Mouse (Mus musculus) heart, postnatal 0 days (tissue): ENCODE measurements at regions not wholly inside any gene's neighbourhood (a gene's known extent, or its start where the extent isn't known, plus 50 kb on each side); places are given as distances from the start of the nearest gene placed in this dataset.

Experiments
- ATAC-seq: fragments of 200-750 bp; cut with Nextera tagmentation; 2 replicates; pipeline ENCODE4 v1.8.0; 2017; ENCODE audit warnings: low read depth, moderate number of reproducible peaks, moderate library complexity; ENCODE audit not compliant: insufficient read depth
- DNase-seq: peaks from one replicate; pipeline ENCODE4 v3.0.0-alpha.2; 2016; ENCODE audit warnings: low spot score
- H3K27ac ChIP-seq: fragments of 300-500 bp; sonication (generic); 2 replicates; pipeline ENCODE4 v1.5.1; 2014; ENCODE audit warnings: low read depth, mild to moderate bottlenecking
- H3K27me3 ChIP-seq: fragments of 300-500 bp; sonication (generic); 2 replicates; pipeline ENCODE4 v1.6.1; 2014; ENCODE audit warnings: low read length, mixed read lengths; ENCODE audit not compliant: control insufficient read depth, insufficient read depth
- H3K36me3 ChIP-seq: fragments of 300-500 bp; sonication (generic); replicated peaks from 2 replicates; pipeline ENCODE4 v1.6.1; 2014; ENCODE audit warnings: low read length, mixed read lengths; ENCODE audit not compliant: control insufficient read depth, insufficient read depth
- H3K4me1 ChIP-seq: fragments of 300-500 bp; sonication (generic); 2 replicates; pipeline ENCODE4 v1.6.1; 2014; ENCODE audit warnings: antibody characterized with exemption; ENCODE audit not compliant: control insufficient read depth, insufficient read depth
- H3K4me2 ChIP-seq: fragments of 300-500 bp; sonication (generic); 2 replicates; pipeline ENCODE4 v1.6.1; 2014; ENCODE audit warnings: low read depth, mild to moderate bottlenecking, low read length, moderate library complexity
- H3K4me3 ChIP-seq: fragments of 300-500 bp; sonication (generic); 2 replicates; pipeline ENCODE4 v1.5.1; 2014; ENCODE audit warnings: low read depth, low read length
- H3K9ac ChIP-seq: fragments of 300-500 bp; sonication (generic); replicated peaks from 2 replicates; pipeline ENCODE4 v1.6.1; 2014; ENCODE audit warnings: low read depth, low read length, mixed read lengths
- H3K9me3 ChIP-seq: fragments of 300-500 bp; sonication (generic); replicated peaks from 2 replicates; pipeline ENCODE4 v1.6.1; 2016; ENCODE audit warnings: low read length; ENCODE audit not compliant: control insufficient read depth
- CTCF ChIP-seq: IDR thresholded peaks from 2 replicates; pipeline ENCODE4 v1.5.1; 2016; ENCODE audit warnings: antibody characterized with exemption, control low read depth, low read depth
- EP300 ChIP-seq: IDR thresholded peaks from 2 replicates; pipeline ENCODE4 v1.6.1; 2016; ENCODE audit warnings: antibody characterized with exemption, low read depth
- WGBS: fragments of 180-500 bp; shearing (Covaris S2); extraction: QIAGEN DNeasy Blood & Tissue Kit; methylation state at CpG from one replicate; pipeline ENCODE4 v1.1.7; 2014; 5-methylcytosine and 5-hydroxymethylcytosine counted together

DNA sequence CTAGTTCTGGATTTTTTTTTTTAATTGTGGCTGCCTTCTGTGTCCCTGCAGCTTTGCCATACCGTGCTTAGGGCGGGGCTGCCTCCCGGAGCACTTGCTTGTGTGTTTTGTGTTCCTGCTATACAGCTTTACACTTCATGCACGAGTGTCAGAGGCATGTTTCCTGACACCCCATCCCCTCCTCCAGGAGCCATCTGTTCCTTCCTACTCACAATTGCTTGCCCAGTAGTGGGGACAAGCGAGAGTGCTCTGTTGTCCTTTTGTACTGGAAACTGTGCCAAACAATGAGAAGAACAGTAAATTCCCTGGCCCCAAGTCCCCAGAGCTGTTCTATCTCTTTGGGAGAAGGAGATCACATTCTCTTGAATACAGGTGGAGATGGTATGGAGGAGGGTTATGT is 53.5 kb downstream of the Csf2 start:
- DNase-seq (no peak), ATAC-seq (no peak)
- Histone ChIP-seq H3K4me1 (no peaks in the 10 kb centered on the region), H3K36me3 (no peaks in the 10 kb centered on the region), H3K9me3 (no peaks in the 10 kb centered on the region), H3K4me2 (no peak overlapping the region), H3K27ac (no peak overlapping the region), H3K27me3 (no peaks in the 10 kb centered on the region), H3K9ac (no peak overlapping the region), H3K4me3 (no peak overlapping the region)
- TF ChIP-seq CTCF (no peak), EP300 (no peak)
- 59% methylated on average over 5 of the region's 5 CpGs for WGBS

DNA sequence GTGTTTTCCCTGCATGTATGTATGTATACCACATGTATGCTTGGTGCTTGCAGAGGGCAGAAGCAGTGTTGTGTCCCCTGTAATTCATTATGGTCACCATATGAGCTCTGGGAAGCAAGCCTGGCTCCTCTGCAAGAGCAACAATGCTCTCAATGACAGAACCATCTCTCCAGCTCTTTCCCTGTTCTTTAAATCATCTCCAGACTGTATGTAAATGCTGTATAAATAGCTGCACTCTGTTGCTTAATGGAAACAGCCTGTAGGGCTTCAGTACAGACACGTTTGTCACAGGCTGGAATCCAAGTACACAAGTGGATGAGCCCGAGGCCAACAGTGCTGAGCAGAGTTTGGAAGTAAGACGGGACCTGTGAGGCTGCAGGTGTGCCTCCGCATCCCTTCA is 54.7 kb downstream of the Csf2 start:
- no peaks in the 10 kb centered on the region for H3K27me3 ChIP-seq
- ATAC-seq (no peak), DNase-seq (no peak)
- H3K4me3 ChIP-seq = no peak overlapping the region
- H3K9me3 ChIP-seq = no peaks in the 10 kb centered on the region
- 50% methylated on average over 4 of the region's 4 CpGs for WGBS
- no peak overlapping the region for H3K9ac ChIP-seq
- no peak overlapping the region for H3K27ac ChIP-seq
- H3K36me3 ChIP-seq = no peaks in the 10 kb centered on the region
- no peak overlapping the region for H3K4me2 ChIP-seq
- no peaks in the 10 kb centered on the region for H3K4me1 ChIP-seq
- TF ChIP-seq CTCF (no peak), EP300 (no peak)

DNA sequence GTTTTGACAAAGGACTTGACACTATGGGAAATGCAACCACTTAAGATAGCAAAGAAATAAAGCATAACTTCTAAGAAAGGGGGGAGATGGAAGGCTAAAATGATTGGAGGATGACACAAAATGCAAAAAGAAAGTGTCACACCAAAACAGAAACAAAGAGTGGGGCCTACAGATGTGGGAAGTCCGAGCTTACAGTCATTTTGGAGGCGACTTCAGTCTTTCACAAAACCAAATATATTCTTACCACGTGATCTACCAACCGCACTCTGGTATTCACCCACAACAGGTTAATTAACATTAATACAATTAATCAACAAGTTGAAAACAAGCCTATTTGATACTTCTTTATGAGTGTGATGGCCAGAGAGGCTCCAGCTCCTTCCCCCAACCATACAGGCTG is 57.2 kb downstream of the Csf2 start:
- H3K4me2 ChIP-seq = no peak overlapping the region
- 92% methylated on average over 4 of the region's 4 CpGs for WGBS
- no peak for TF ChIP-seq EP300
- no peak for TF ChIP-seq CTCF

DNA sequence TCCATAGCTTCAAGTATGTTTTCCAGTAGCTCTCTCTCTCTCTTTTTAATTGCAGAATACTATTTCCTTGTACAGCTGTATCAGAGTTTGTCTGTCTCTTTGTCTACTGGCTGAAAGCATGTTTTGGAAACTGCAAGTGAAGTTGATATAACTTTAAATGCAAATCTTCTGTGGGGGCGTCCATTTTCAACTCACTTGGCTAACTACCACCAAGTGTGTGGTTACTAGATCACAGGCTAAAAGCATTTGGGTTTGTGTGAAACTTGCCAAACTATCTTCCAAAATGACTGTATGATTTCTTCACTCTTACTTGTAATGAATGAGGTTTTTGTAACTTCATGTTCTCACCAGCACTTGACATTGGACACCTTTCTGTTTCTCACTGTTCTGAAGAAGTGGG is 61.6 kb downstream of the Csf2 start:
- H3K27me3 ChIP-seq = no peaks in the 10 kb centered on the region
- DNase-seq (no peak), ATAC-seq (no peak)
- H3K9me3 ChIP-seq = no peaks in the 10 kb centered on the region
- no peaks in the 10 kb centered on the region for H3K36me3 ChIP-seq
- no peak overlapping the region for H3K4me3 ChIP-seq
- H3K27ac ChIP-seq = no peak overlapping the region
- 51% methylated on average over 1 of the region's 1 CpGs for WGBS
- no peaks in the 10 kb centered on the region for H3K4me1 ChIP-seq
- TF ChIP-seq EP300 (no peak), CTCF (no peak)
- no peak overlapping the region for H3K9ac ChIP-seq
- no peak overlapping the region for H3K4me2 ChIP-seq

More for the DNA sequence above, 57.2 kb downstream of the Csf2 start:
- no peak for DNase-seq
- Histone ChIP-seq H3K27me3 (no peaks in the 10 kb centered on the region), H3K9me3 (no peaks in the 10 kb centered on the region), H3K27ac (no peak overlapping the region), H3K4me3 (no peak overlapping the region), H3K36me3 (no peaks in the 10 kb centered on the region), H3K9ac (no peak overlapping the region), H3K4me1 (no peaks in the 10 kb centered on the region)
- no peak for ATAC-seq

DNA sequence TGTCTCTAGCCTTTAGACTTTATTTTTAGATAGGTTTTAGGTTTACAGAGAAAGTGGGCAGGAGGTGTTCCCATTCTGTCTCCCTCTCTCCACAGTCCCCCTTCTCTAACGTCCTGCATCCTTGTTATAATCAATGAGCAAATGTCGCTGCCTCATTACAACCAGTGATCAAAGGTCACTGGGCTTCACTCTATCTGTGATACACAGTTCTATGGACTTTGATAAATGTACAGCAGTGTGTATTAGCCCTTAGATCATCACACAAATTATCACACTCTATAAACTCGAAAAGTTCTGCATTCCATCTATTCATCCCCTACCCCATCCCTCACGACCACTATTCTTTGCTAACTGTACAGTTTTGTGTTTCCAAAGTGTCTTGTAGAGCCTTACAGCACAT is 62.1 kb downstream of the Csf2 start:
- TF ChIP-seq CTCF (no peak), EP300 (no peak)
- DNase-seq (no peak), ATAC-seq (no peak)
- 65% methylated on average over 4 of the region's 4 CpGs for WGBS
- no peak overlapping the region for H3K4me2 ChIP-seq
- no peaks in the 10 kb centered on the region for H3K36me3 ChIP-seq
- no peak overlapping the region for H3K27ac ChIP-seq
- no peaks in the 10 kb centered on the region for H3K27me3 ChIP-seq
- H3K4me3 ChIP-seq = no peak overlapping the region
- H3K9ac ChIP-seq = no peak overlapping the region
- no peaks in the 10 kb centered on the region for H3K9me3 ChIP-seq
- H3K4me1 ChIP-seq = no peaks in the 10 kb centered on the region

DNA sequence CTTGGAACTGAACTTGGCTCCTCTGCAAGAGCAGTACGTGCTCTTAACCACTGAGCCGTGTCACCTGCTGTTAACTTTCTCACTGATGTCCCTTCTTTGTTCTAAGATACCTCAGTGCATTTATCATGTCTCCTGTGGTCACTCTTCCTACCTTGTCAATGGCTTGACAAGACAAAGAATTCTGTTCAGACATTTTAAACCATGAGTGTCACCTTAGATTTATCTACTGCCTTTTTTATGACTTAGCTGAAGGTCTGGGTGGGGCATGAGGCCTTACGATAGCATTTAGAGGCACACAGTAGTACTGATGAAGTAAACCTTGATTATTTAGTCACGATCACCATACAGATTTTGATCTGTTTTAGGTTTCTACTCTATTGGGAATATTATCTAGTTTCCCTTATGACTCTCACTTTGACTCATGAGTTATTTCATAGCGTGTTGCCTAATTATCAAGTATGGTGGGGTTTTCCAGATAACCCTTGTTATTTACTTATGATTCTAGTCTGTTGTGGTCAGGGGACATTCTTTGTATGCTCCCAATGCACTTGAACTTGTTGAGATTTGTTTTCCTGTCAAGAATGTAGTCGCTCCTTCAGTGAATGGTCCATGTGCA is 63.6 kb downstream of the Csf2 start:
- Histone ChIP-seq H3K36me3 (no peaks in the 10 kb centered on the region), H3K27me3 (no peaks in the 10 kb centered on the region), H3K4me3 (no peak overlapping the region), H3K4me2 (no peak overlapping the region), H3K4me1 (no peaks in the 10 kb centered on the region), H3K9ac (no peak overlapping the region), H3K27ac (no peak overlapping the region), H3K9me3 (no peaks in the 10 kb centered on the region)
- 83% methylated on average over 6 of the region's 6 CpGs for WGBS
- ATAC-seq (no peak), DNase-seq (no peak)
- TF ChIP-seq CTCF = no peak
- TF ChIP-seq EP300 = no peak
